Mouse (Mus musculus) lung, adult 2 months (tissue): ENCODE measurements around the gene Car15. TPM values are rescaled to one million over a fixed set of nuclear protein-coding genes. Genes with fewer than 3 reads are reported as not detected.

Source experiments
- DNase-seq: peaks from one replicate; pipeline ENCODE4 v3.0.0; 2022
- H3K4me1 ChIP-seq: fragments of 200-500 bp; 2 replicates; pipeline ENCODE4 v1.6.1; 2011; ENCODE audit warnings: low read length; ENCODE audit not compliant: control insufficient read depth, insufficient read depth
- H3K4me3 ChIP-seq: fragments of 200-500 bp; replicated peaks from 2 replicates; pipeline ENCODE3; 2011; ENCODE audit warnings: low read depth, mild to moderate bottlenecking, control low read depth, low read length; ENCODE audit errors: extremely low read depth
- CTCF ChIP-seq: fragments of 200-500 bp; IDR thresholded peaks from 2 replicates; pipeline ENCODE4 v1.5.1; 2011; ENCODE audit warnings: mild to moderate bottlenecking, low read length, control low read depth; ENCODE audit not compliant: insufficient read depth
- POLR2A ChIP-seq: fragments of 200-500 bp; IDR thresholded peaks from 2 replicates; pipeline ENCODE4 v1.6.1; 2011; ENCODE audit warnings: low read depth, mild to moderate bottlenecking, control low read depth, low read length, borderline replicate concordance; ENCODE audit errors: extremely low read depth
- WGBS: fragments of 180-500 bp; shearing (Covaris S2); methylation state at CpG from one replicate; pipeline ENCODE4 v1.1.7; 2018; 5-methylcytosine and 5-hydroxymethylcytosine counted together
- polyA plus RNA-seq: library from polyadenylated mRNA; depleted of rRNA; stranded (reverse); fragments of >200 nt; gene quantifications from 2 replicates; pipeline ENCODE4 v1.2.3, GENCODE M21; 2012

Car15 gene
- polyA plus RNA-seq, 1 experiment: 7.5 TPM

DNA sequence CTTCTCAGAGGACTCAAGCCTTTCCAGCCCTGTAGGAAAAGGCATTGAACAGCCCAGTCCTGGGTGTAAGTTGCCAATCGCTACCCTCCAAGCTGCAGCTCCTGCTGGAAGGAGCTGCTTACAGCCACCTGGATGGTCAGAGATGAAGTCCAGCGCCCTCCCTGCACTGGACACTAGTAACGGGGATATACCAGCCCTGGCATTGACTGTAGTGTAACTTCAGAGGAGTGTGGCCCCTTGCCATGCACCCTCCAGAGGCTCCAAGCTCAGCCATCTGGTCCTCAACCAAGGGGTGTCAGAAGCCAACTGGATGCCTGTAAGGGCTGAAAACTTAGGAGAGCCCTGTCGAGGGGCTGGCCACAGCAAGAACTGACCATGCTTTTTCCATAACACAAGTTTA lies 1.8 kb upstream of the Car15 start:
- Histone ChIP-seq H3K4me3 (no peak overlapping the region), H3K4me1 (no peaks in the 10 kb centered on the region)
- TF ChIP-seq POLR2A: no peak
- no peak for TF ChIP-seq CTCF
- whole genome bisulfite sequencing: 84% methylated on average over 4 of the region's 4 CpGs
- DNase-seq: no peak

DNA sequence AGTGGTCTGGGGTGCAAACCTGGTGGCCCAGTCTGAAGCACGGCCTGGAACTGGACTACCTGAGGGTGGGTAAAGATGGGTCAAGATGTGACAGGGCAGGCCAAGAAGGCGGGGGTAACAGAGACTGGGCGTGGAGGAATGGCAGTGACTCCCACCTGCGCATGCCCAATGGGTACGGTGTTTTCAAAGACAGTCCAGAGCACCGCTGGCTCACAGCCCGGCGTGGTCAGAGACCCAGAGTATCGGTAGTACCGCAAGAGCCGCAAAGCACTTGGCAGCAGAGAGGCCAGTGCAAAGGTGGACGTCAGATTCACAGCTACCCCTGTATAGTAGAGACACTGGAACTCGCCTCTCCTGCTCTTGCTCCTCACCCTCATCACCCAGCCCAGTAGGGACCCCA lies 2.7 kb downstream of the Car15 start:
- no peak for DNase-seq
- no peak for TF ChIP-seq POLR2A
- no peak for TF ChIP-seq CTCF
- Histone ChIP-seq H3K4me1 (no peaks in the 10 kb centered on the region), H3K4me3 (no peak overlapping the region)
- 56% methylated on average over 13 of the region's 13 CpGs for WGBS

DNA sequence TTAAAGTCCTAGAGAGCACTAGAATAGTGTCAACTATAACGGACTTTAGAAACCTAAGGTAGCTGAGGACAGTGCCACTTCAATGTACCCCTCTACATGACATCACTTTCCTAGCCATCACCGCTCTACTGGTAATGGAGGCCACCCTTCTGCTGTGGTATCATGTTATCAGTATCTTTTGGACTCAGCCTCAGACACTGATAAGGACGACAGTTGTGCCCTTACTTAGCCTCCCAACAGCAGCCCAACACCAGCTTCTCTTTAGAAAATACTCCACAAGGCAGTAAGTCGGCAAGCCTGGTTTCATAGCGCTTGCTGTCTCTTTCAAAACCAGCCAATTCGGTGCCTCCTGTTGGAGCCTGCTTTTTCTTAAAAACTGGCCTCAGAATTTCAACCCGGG lies 3.6 kb downstream of the Car15 start:
- Histone ChIP-seq H3K4me3 (no peak overlapping the region), H3K4me1 (no peaks in the 10 kb centered on the region)
- 43% methylated on average over 7 of the region's 7 CpGs for WGBS
- TF ChIP-seq CTCF (no peak), POLR2A (no peak)
- DNase-seq: no peak

DNA sequence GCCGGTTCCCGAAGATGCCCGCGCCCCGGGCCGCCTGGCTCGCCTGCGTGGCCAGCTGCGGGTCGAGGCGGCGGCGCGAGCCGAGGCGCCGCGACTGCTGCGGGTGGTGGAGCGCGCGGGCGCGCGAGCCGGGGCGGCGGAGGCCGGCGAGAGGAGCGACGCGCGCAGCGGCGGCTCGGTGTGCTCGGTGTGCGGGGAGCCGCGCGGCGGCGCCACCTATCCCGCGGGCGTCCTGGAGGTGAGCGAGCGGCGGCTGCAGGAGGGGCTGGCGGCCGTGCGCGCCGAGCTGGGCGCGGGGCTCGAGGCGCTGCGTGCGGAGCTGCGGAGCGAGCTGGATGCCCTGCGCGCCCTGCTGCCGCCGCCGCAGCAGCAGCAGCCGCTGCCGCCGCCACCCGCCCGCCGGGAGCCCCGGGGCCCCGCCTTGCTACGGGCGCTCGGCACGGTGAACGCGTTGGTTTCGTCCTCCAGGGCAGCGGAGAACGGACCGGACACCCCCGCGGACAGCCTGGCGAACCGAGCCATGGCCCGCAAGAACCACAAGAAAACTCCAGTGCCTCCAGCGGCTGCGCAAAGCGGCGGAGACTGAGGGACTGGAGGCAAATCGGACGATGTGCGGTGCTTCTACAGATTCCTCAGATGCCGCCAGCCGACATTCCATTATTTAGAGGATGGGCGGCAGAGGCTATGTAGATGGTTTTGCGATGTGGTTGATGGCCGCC lies 4.3 kb downstream of the Car15 start:
- TF ChIP-seq POLR2A (no peak), CTCF (no peak)
- under 1% methylated on average over 101 of the region's 103 CpGs for WGBS

GRCm38 (mm10) chr16:17833321-17833680 lies 4.9 kb downstream of the Car15 start:
- H3K4me3 ChIP-seq: no peak overlapping the region
- no peaks in the 10 kb centered on the region for H3K4me1 ChIP-seq
- no peak for DNase-seq
- WGBS: 2% methylated on average over 37 of the region's 37 CpGs
- no peak for TF ChIP-seq POLR2A
- TF ChIP-seq CTCF: no peak

More for the DNA sequence above, 4.3 kb downstream of the Car15 start:
- Histone ChIP-seq H3K4me1 (no peaks in the 10 kb centered on the region), H3K4me3 (no peak overlapping the region)
- no peak for DNase-seq

DNA sequence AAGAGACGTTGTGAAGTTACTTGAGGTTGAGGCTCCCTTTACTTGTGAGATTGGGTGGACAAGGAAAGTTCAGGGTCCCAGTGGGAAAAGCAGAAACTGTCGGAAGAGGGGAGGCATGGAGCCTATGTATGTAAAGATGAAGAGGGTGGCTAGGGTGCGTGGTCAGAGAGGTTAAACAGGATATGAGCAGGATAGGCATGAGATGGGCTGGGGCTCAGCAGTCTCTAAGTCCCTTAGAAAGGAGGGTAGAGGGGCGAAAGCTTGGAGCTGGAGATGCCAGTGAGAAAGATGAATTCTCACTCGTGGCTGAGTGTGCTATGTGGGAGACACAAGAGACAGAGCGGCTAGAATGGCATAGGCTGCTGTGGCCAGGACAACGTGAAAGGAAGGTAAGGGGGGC lies 5.3 kb downstream of the Car15 start, which contains the start of gene B830017H08Rik:
B830017H08Rik (plus strand) TSS at position 301 of the 400 bp plus-strand sequence.
- no peak for DNase-seq
- TF ChIP-seq CTCF (no peak), POLR2A (no peak)
- Histone ChIP-seq H3K4me3 (no peak within 1 kb of the TSS), H3K4me1 (no peaks in the 10 kb centered on the region)
- WGBS: 31% methylated on average over 7 of the region's 7 CpGs

DNA sequence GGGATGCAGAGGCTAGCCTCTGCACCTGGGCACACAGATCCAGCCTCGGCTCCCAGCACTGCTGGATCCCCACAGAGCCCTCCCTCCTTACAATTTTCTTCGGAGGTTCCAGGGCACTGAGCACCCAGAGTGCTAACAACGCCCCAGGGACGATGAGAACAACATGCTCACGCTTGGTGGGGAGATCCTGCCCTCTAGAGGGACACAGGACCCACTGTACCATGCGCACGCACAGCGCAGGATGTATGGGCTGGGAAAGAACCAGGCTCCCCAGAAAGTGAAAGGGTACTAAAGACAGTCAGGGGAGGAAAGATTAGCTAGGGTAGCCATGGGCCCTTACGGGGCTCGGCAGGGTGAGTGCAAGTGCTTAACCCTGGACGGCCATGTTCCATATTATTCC lies 6.4 kb downstream of the Car15 start:
- TF ChIP-seq CTCF (no peak), POLR2A (no peak)
- 20% methylated on average over 11 of the region's 11 CpGs for WGBS
- DNase-seq: no peak
- H3K4me1 ChIP-seq: no peaks in the 10 kb centered on the region
- no peak overlapping the region for H3K4me3 ChIP-seq

GRCm38 (mm10) chr16:17830385-17831178 lies 7.6 kb downstream of the Car15 start:
- no peak for DNase-seq
- 69% methylated on average over 10 of the region's 10 CpGs for WGBS
- no peaks in the 10 kb centered on the region for H3K4me1 ChIP-seq
- H3K4me3 ChIP-seq: no peak overlapping the region
- TF ChIP-seq POLR2A (no peak), CTCF (no peak)

DNA sequence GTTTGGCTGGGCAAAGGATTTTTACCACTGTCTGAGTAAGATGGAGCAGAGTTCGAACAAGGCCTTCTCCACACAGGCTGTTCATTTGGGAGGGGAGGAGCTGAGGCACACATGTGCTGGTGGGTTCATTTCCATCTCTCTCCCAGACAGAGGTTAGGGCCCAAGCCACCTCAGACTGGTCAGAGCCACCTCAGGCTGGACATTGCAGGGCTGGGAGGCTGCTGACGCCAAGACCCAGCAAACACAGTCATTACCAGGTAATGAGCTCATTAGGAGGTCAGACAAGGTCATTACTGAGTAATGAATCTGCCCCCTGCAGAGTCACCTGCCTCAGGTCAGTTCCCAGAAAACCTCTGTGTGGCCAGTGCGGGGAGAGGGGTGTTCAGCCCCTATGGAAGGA lies 9.3 kb downstream of the Car15 start:
- TF ChIP-seq CTCF (no peak), POLR2A (no peak)
- DNase-seq: no peak
- Histone ChIP-seq H3K4me1 (no peaks in the 10 kb centered on the region), H3K4me3 (no peak overlapping the region)
- 78% methylated on average over 3 of the region's 3 CpGs for WGBS

DNA sequence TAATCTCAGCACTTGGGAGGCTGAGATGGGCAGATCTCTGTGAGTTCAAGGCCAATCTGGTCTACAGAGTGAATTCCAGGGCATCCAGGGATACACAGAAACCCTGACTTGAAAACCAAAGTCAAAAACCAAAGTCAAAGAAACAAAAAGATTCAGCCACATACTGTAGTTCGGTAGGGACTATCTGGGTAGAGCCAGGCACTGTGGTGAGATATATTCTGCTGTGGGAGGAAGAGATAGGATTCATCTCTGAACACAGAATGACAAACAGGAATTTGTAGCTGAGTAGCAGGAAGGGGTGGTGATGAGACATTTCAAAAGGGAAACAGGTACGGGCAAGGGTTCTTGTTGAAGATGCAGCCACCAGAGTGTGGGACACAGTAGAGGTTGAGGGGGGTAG lies 9.9 kb downstream of the Car15 start:
- Histone ChIP-seq H3K4me3 (no peak overlapping the region), H3K4me1 (no peaks in the 10 kb centered on the region)
- 80% methylated on average over 2 of the region's 2 CpGs for WGBS
- DNase-seq: no peak
- TF ChIP-seq CTCF: no peak
- TF ChIP-seq POLR2A: no peak
